Mouse (Mus musculus): Measurements from ENCODE around the gene Tpst1.

GRCm38 (mm10) chr5:130177871-130178270, 104.7 kb downstream of the Tpst1 start:
- TF ChIP-seq USF1 (IDR thresholded peaks at IDR 0.05; ENCODE audit: low read depth) = no peak
- no peak for TF ChIP-seq CTCF (IDR thresholded peaks at IDR 0.05; ENCODE audit: control insufficient read depth, insufficient read depth, insufficient read length)
- no peak for TF ChIP-seq CEBPB (IDR thresholded peaks at IDR 0.05; ENCODE audit: low read depth)
